Comparison of ENCODE assay signal across 8 mouse cellular contexts in genomic region chr3:89411490-89412393, GRCm38 (mm10). TPM values are rescaled to one million over a fixed set of nuclear protein-coding genes. Genes with fewer than 3 reads are reported as not detected.
DNase-seq lines count a peak whose midpoint lies in the region; ATAC-seq and TF ChIP-seq lines count a peak whose summit lies in the region.

TSS of gene Flad1 (minus strand) at chr3:89411870.

- H3K4me3 ChIP-seq in G1E (ENCODE audit: low read depth, low read length), result peak within 1 kb of the TSS; percentile 74
- H3K4me3 ChIP-seq in forebrain, embryonic 16.5 days (replicated peaks; ENCODE audit: low read length), result peak within 1 kb of the TSS; percentile 59
- H3K4me3 ChIP-seq in layer of hippocampus, adult 2 months, result peak within 1 kb of the TSS; percentile 56
- H3K4me3 ChIP-seq in lung, embryonic 14.5 days (ENCODE audit: low read depth, low read length), result peak within 1 kb of the TSS; percentile 57
- peak within 1 kb of the TSS; percentile 62 for H3K4me3 ChIP-seq in olfactory bulb, adult 2 months (ENCODE audit: insufficient read depth, low read depth, low read length)
- peak within 1 kb of the TSS; percentile 54 for H3K4me3 ChIP-seq in thymus, adult 2 months (ENCODE audit: control insufficient read depth, insufficient read depth, low read length)

- H3K27ac ChIP-seq in forebrain, embryonic 16.5 days (ENCODE audit: low read length), result peak within 1 kb of the TSS; percentile 42; the same call in 1 of the 2 replicates
- peak within 1 kb of the TSS; percentile 89 for H3K27ac ChIP-seq in layer of hippocampus, adult 2 months
- H3K27ac ChIP-seq in lung, embryonic 14.5 days (ENCODE audit: low read depth), result peak within 1 kb of the TSS; percentile 50; the same call in 1 of the 2 replicates
- peak within 1 kb of the TSS; percentile 87 for H3K27ac ChIP-seq in olfactory bulb, adult 2 months (ENCODE audit: insufficient read depth, low read depth, low read length)
- no peak within 1 kb of the TSS for H3K27ac ChIP-seq in thymus, adult 2 months (ENCODE audit: control insufficient read depth, insufficient read depth, low read length)

- H3K4me1 ChIP-seq in G1E (ENCODE audit: insufficient read depth, low read depth, low read length), result peaks cover 59% of the 10 kb centered on the region
- peaks cover 14% of the 10 kb centered on the region for H3K4me1 ChIP-seq in forebrain, embryonic 16.5 days (replicated peaks; ENCODE audit: control insufficient read depth, insufficient read depth, low read length)
- peaks cover 6% of the 10 kb centered on the region; the same call in 1 of the 2 replicates for H3K4me1 ChIP-seq in lung, embryonic 14.5 days (ENCODE audit: insufficient read depth)
- H3K4me1 ChIP-seq in olfactory bulb, adult 2 months (ENCODE audit: control insufficient read depth, insufficient read depth, low read length), result peaks cover 15% of the 10 kb centered on the region
- peaks cover 7% of the 10 kb centered on the region for H3K4me1 ChIP-seq in thymus, adult 2 months (replicated peaks; ENCODE audit: control insufficient read depth, insufficient read depth, low read length)

- peak; percentile 97 for ATAC-seq in G1E (ENCODE audit: extremely low read depth, insufficient number of reproducible peaks, low FRiP score, poor library complexity, severe bottlenecking)
- ATAC-seq in forebrain, embryonic 16.5 days, result peak; percentile 100
- ATAC-seq in lung, embryonic 14.5 days (ENCODE audit: insufficient read depth), result peak; percentile 100

- DNase-seq in G1E (ENCODE audit: low spot score), result peak; percentile 91
- peak; percentile 95 to 99 for DNase-seq in cerebellum, adult 18-20 months
- DNase-seq in heart, postnatal 36 days, result peak; percentile 100
- DNase-seq in layer of hippocampus, adult 2 months (ENCODE audit: low spot score in 2 of 2), result peak; percentile 99
- peak; percentile 100 for DNase-seq in lung, embryonic 14.5 days
- DNase-seq in thymus, adult 2 months, result peak; percentile 98

- no peak for TF ChIP-seq CTCF in G1E (IDR thresholded peaks at IDR 0.05; ENCODE audit: low read depth, low read length)
- TF ChIP-seq CTCF in layer of hippocampus, adult 2 months (conservative IDR thresholded peaks at IDR 0.05), result no peak
- TF ChIP-seq CTCF in lung, embryonic 14.5 days (IDR thresholded peaks at IDR 0.05; ENCODE audit: low read depth), result no peak
- TF ChIP-seq CTCF in olfactory bulb, adult 2 months (IDR thresholded peaks at IDR 0.05; ENCODE audit: insufficient read depth, low read depth, low read length), result no peak
- TF ChIP-seq CTCF in thymus, adult 2 months (IDR thresholded peaks at IDR 0.05; ENCODE audit: borderline replicate concordance, control insufficient read depth, extremely low read depth, insufficient read depth, low read length, poor library complexity), result no peak

- intact Hi-C loops in heart, postnatal 36 days (cut with DNase I), result loop anchor here (2.0 kb wide), 1 partner anchor 15 kb away; no protein-coding TSS in a partner anchor

- peak within 1 kb of the TSS; percentile 62 for H3K9ac ChIP-seq in forebrain, embryonic 16.5 days (replicated peaks; ENCODE audit: low read depth, low read length)
- peak within 1 kb of the TSS; percentile 56 for H3K9ac ChIP-seq in lung, embryonic 14.5 days

- no peaks in the 10 kb centered on the region for H3K9me3 ChIP-seq in G1E (replicated peaks)
- H3K9me3 ChIP-seq in forebrain, embryonic 16.5 days (ENCODE audit: control insufficient read depth, low read length), result no peaks in the 10 kb centered on the region
- H3K9me3 ChIP-seq in lung, embryonic 14.5 days (ENCODE audit: low read depth, low read length), result no peaks in the 10 kb centered on the region

- no peaks in the 10 kb centered on the region for H3K27me3 ChIP-seq in G1E (ENCODE audit: insufficient read depth, low read length)
- no peaks in the 10 kb centered on the region for H3K27me3 ChIP-seq in forebrain, embryonic 16.5 days (replicated peaks; ENCODE audit: control insufficient read depth, insufficient read depth, low read length)
- H3K27me3 ChIP-seq in lung, embryonic 14.5 days (ENCODE audit: insufficient read depth, low read length), result no peaks in the 10 kb centered on the region
- H3K27me3 ChIP-seq in thymus, adult 2 months (ENCODE audit: control insufficient read depth, insufficient read depth, low read length), result no peaks in the 10 kb centered on the region

- H3K36me3 ChIP-seq in G1E (replicated peaks), result peaks cover 73% of the 10 kb centered on the region
- H3K36me3 ChIP-seq in forebrain, embryonic 16.5 days (ENCODE audit: control insufficient read depth, insufficient read depth), result peaks cover 12% of the 10 kb centered on the region; the same call in 1 of the 2 replicates
- H3K36me3 ChIP-seq in lung, embryonic 14.5 days (ENCODE audit: insufficient read depth), result peaks cover 49% of the 10 kb centered on the region
- H3K36me3 ChIP-seq in thymus, adult 2 months (ENCODE audit: control insufficient read depth, insufficient read depth, low read length), result peaks cover 4% of the 10 kb centered on the region; the same call in 1 of the 2 replicates

- peak within 1 kb of the TSS; percentile 53 for H3K4me2 ChIP-seq in forebrain, embryonic 16.5 days (ENCODE audit: low read length)
- H3K4me2 ChIP-seq in lung, embryonic 14.5 days, result peak within 1 kb of the TSS; percentile 76

- 7% methylated on average over 28 of the region's 28 CpGs for WGBS in forebrain, embryonic 16.5 days
- WGBS in lung, embryonic 14.5 days, result 5% methylated on average over 28 of the region's 28 CpGs
- 3% methylated on average over 28 of the region's 28 CpGs for WGBS in olfactory bulb, adult 2 months
- 3% methylated on average over 28 of the region's 28 CpGs for WGBS in thymus, adult 2 months

- no peak for TF ChIP-seq POLR2A in olfactory bulb, adult 2 months (IDR thresholded peaks at IDR 0.05; ENCODE audit: insufficient read depth, low read depth, low read length)
- TF ChIP-seq POLR2A in thymus, adult 2 months (IDR thresholded peaks at IDR 0.05; ENCODE audit: control insufficient read depth, extremely low read depth, insufficient read depth, low read length, poor library complexity), result no peak

RNA-seq across cellular contexts. Expression of gene Flad1, which starts in this region (rescaled TPM):
- 19.7 and 22.0 TPM in 2 replicates for total RNA-seq in G1E (2014; fragmentation: Nextera tagmentation)
- 18.0 and 22.0 TPM in 2 replicates for total RNA-seq in G1E (2017)
- polyA plus RNA-seq in G1E (2012), result 12.5 and 17.8 TPM in 2 replicates
- polyA plus RNA-seq in forebrain, embryonic 16.5 days (2015; fragmentation: Nextera tagmentation; extraction: Ambion mirVana), result 43.6 and 46.7 TPM in 2 replicates
- total RNA-seq in heart, postnatal 36 days (2021), result 10 to 100 TPM; 44.0 to 55.1 TPM
- total RNA-seq in layer of hippocampus, adult 2 months (2021), result 10 to 100 TPM; 37.2 to 39.8 TPM
- 18.1 and 18.2 TPM in 2 replicates for polyA plus RNA-seq in lung, embryonic 14.5 days (2014; fragmentation: Nextera tagmentation; extraction: Ambion mirVana)
- polyA plus RNA-seq in olfactory bulb, adult 2 months (2012; ENCODE audit: insufficient read depth, insufficient read length, low replicate concordance, missing spikeins), result not detected in 2 replicates
- polyA plus RNA-seq in thymus, adult 2 months (2012; rRNA removed), result 57.0 and 58.3 TPM in 2 replicates

Comparison
In these comparisons a context has a peak if more than half of its experiments do, and no peak if none do; other contexts are left out.
1. RNA of gene Flad1 (polyA plus RNA-seq): 57.0 to 58.3 TPM in thymus, adult 2 months, 43.6 to 46.7 TPM in forebrain, embryonic 16.5 days, 18.1 to 18.2 TPM in lung, embryonic 14.5 days and 12.5 to 17.8 TPM in G1E; not detected in olfactory bulb, adult 2 months; every median in the first group is over 10 times any median in the second.
2. Peak in every context shown above with its lines, with median percentiles within 50 percentile points of each other: ATAC-seq, DNase-seq and H3K4me3 ChIP-seq.